Mouse (Mus musculus) cerebellum, adult 2 months (tissue): ENCODE results near the gene Nabp1. TPM values are rescaled to one million over a fixed set of nuclear protein-coding genes. Genes with fewer than 3 reads are reported as not detected.

Experiments
- DNase-seq, 2 experiments: peaks; one replicate each; pipeline ENCODE4 v3.0.0; 2021
- H3K27ac ChIP-seq: fragments of 200-500 bp; 2 replicates; pipeline ENCODE4 v1.5.1; 2012; ENCODE audit warnings: low read length, control low read depth, inconsistent platforms; ENCODE audit not compliant: insufficient read depth
- H3K27me3 ChIP-seq: fragments of 200-500 bp; 2 replicates; pipeline ENCODE4 v1.6.1; 2012; ENCODE audit warnings: inconsistent platforms, mild to moderate bottlenecking, low read length, moderate library complexity; ENCODE audit not compliant: control insufficient read depth, insufficient read depth
- H3K4me1 ChIP-seq: fragments of 200-500 bp; 2 replicates; pipeline ENCODE4 v1.6.1; 2011; ENCODE audit warnings: low read length; ENCODE audit not compliant: control insufficient read depth, insufficient read depth
- H3K4me3 ChIP-seq: fragments of 200-500 bp; replicated peaks from 2 replicates; pipeline ENCODE3; 2011; ENCODE audit warnings: mild to moderate bottlenecking, low read depth, low read length, control low read depth; ENCODE audit not compliant: insufficient read depth
- CTCF ChIP-seq: fragments of 200-500 bp; IDR thresholded peaks from 2 replicates; pipeline ENCODE4 v1.5.1; 2011; ENCODE audit warnings: low read depth, mild to moderate bottlenecking, control low read depth, low read length, moderate library complexity, borderline replicate concordance; ENCODE audit not compliant: insufficient read depth
- POLR2A ChIP-seq: fragments of 200-500 bp; IDR thresholded peaks from 2 replicates; pipeline ENCODE4 v1.6.1; 2011; ENCODE audit warnings: low read length, control low read depth, borderline replicate concordance; ENCODE audit not compliant: insufficient read depth
- WGBS: fragments of 180-500 bp; shearing (Covaris S2); methylation state at CpG from one replicate; pipeline ENCODE4 v1.1.7; 2018; 5-methylcytosine and 5-hydroxymethylcytosine counted together
- polyA plus RNA-seq: library from polyadenylated mRNA; depleted of rRNA; stranded (reverse); fragments of >200 nt; gene quantifications from 2 replicates; pipeline ENCODE4 v1.2.3, GENCODE M21; 2012

Gene Nabp1
- polyA plus RNA-seq, 1 experiment = 8.2 TPM

- no peak for DNase-seq
- Histone ChIP-seq H3K4me3 (no peak overlapping the region), H3K27ac (no peak overlapping the region), H3K27me3 (no peaks in the 10 kb centered on the region), H3K4me1 (no peaks in the 10 kb centered on the region)
- no peak for TF ChIP-seq POLR2A
- no peak for TF ChIP-seq CTCF
These were observed 2.2 kb upstream of the Nabp1 start for GRCm38 (mm10) chr1:51480386-51480785.

GRCm38 (mm10) chr1:51479691-51480090 lies 1.5 kb upstream of the Nabp1 start:
- Histone ChIP-seq H3K27me3 (no peaks in the 10 kb centered on the region), H3K4me1 (no peaks in the 10 kb centered on the region), H3K4me3 (no peak overlapping the region), H3K27ac (no peak overlapping the region)
- TF ChIP-seq POLR2A (no peak), CTCF (no peak)
- 94% methylated on average over 1 of the region's 1 CpGs for WGBS
- no peak for DNase-seq

GRCm38 (mm10) chr1:51479027-51479329 lies 753 bp upstream of the Nabp1 start:
- H3K27ac ChIP-seq = no peak overlapping the region

GRCm38 (mm10) chr1:51477656-51478081 lies 556 bp downstream of the Nabp1 start:
- Histone ChIP-seq H3K4me1 (no peaks in the 10 kb centered on the region), H3K4me3 (peak overlapping the region; percentile 95), H3K27me3 (no peaks in the 10 kb centered on the region), H3K27ac (peak overlapping the region; percentile 26; the same call in 1 of the 2 replicates)
- DNase-seq = no peak
- TF ChIP-seq CTCF (no peak), POLR2A (no peak)
- WGBS = under 1% methylated on average over 25 of the region's 25 CpGs

More at GRCm38 (mm10) chr1:51479027-51479329, 753 bp upstream of the Nabp1 start:
- H3K4me3 ChIP-seq = peak overlapping the region; percentile 95
- TF ChIP-seq CTCF = no peak
- no peak for TF ChIP-seq POLR2A
- 92% methylated on average over 1 of the region's 1 CpGs for WGBS
- DNase-seq = no peak
- H3K4me1 ChIP-seq = no peaks in the 10 kb centered on the region
- H3K27me3 ChIP-seq = no peaks in the 10 kb centered on the region

- DNase-seq = no peak
- no peak overlapping the region for H3K4me3 ChIP-seq
- no peaks in the 10 kb centered on the region for H3K27me3 ChIP-seq
- 94% methylated on average over 1 of the region's 1 CpGs for WGBS
- H3K4me1 ChIP-seq = no peaks in the 10 kb centered on the region
- no peak overlapping the region for H3K27ac ChIP-seq
- TF ChIP-seq CTCF (no peak), POLR2A (no peak)
These were observed 1.8 kb downstream of the Nabp1 start for GRCm38 (mm10) chr1:51476405-51476804.

- H3K4me3 ChIP-seq = no peak overlapping the region
- no peaks in the 10 kb centered on the region for H3K27me3 ChIP-seq
- no peak for TF ChIP-seq CTCF
- no peak for TF ChIP-seq POLR2A
- H3K27ac ChIP-seq = no peak overlapping the region
- 64% methylated on average over 2 of the region's 2 CpGs for WGBS
- peaks cover under 1% of the 10 kb centered on the region for H3K4me1 ChIP-seq
- DNase-seq = no peak
These were observed 10.1 kb downstream of the Nabp1 start for GRCm38 (mm10) chr1:51468077-51468476.

GRCm38 (mm10) chr1:51467181-51467580 lies 11.0 kb downstream of the Nabp1 start:
- TF ChIP-seq POLR2A (no peak), CTCF (no peak)
- H3K4me3 ChIP-seq = no peak overlapping the region
- peaks cover 2% of the 10 kb centered on the region for H3K4me1 ChIP-seq
- no peak for DNase-seq
- WGBS = 92% methylated on average over 5 of the region's 5 CpGs
- H3K27ac ChIP-seq = no peak overlapping the region
- H3K27me3 ChIP-seq = no peaks in the 10 kb centered on the region

GRCm38 (mm10) chr1:51466385-51466784 lies 11.8 kb downstream of the Nabp1 start:
- Histone ChIP-seq H3K4me3 (no peak overlapping the region), H3K27me3 (no peaks in the 10 kb centered on the region), H3K4me1 (peaks cover 2% of the 10 kb centered on the region), H3K27ac (no peak overlapping the region)
- TF ChIP-seq CTCF = peak; percentile 9; the same call in 1 of the 2 replicates
- no peak for TF ChIP-seq POLR2A
- DNase-seq = peak in 1 of 2 experiments; percentile 28
- 51% methylated on average over 1 of the region's 1 CpGs for WGBS

GRCm38 (mm10) chr1:51465285-51465684 lies 12.9 kb downstream of the Nabp1 start:
- Histone ChIP-seq H3K27ac (no peak overlapping the region), H3K4me1 (peaks cover 2% of the 10 kb centered on the region), H3K27me3 (no peaks in the 10 kb centered on the region), H3K4me3 (no peak overlapping the region)
- no peak for DNase-seq
- TF ChIP-seq POLR2A (no peak), CTCF (no peak)
- 48% methylated on average over 2 of the region's 2 CpGs for WGBS
